Mouse (Mus musculus): ENCODE results near the gene Crybb2. TPM values are rescaled to one million over a fixed set of nuclear protein-coding genes. Genes with fewer than 3 reads are reported as not detected.
A peak's percentile ranks its signal among the peaks of the same experiment; 100 is the strongest.

The Crybb2 gene
- polyA plus RNA-seq, 1 experiment = 0.18 TPM

GRCm38 (mm10) chr5:113035094-113036047, 34.5 kb downstream of the Crybb2 start:
- Histone ChIP-seq H3K27ac (ENCODE audit: insufficient read depth, low read depth, low read length) (peak overlapping the region; percentile 64), H3K4me1 (ENCODE audit: control insufficient read depth, insufficient read depth, insufficient read length, low read length) (peaks cover 5% of the 10 kb centered on the region; the same call in 1 of the 2 replicates), H3K36me3 (ENCODE audit: control insufficient read depth, insufficient read depth, low read length) (no peaks in the 10 kb centered on the region), H3K4me3 (ENCODE audit: low read depth, low read length) (no peak overlapping the region), H3K27me3 (ENCODE audit: control insufficient read depth, insufficient read depth, low read length) (no peaks in the 10 kb centered on the region)
- WGBS = 34% methylated on average over 10 of the region's 10 CpGs
- TF ChIP-seq CTCF (IDR thresholded peaks at IDR 0.05; ENCODE audit: extremely low read depth, insufficient read length, insufficient replicate concordance, low read depth, low read length) = no peak
- TF ChIP-seq POLR2A (IDR thresholded peaks at IDR 0.05; ENCODE audit: low read depth, low read length) = no peak

GRCm38 (mm10) chr5:113031201-113031754, 38.6 kb downstream of the Crybb2 start:
- Histone ChIP-seq H3K27ac (ENCODE audit: insufficient read depth, low read depth, low read length) (no peak overlapping the region), H3K36me3 (ENCODE audit: control insufficient read depth, insufficient read depth, low read length) (no peaks in the 10 kb centered on the region), H3K4me3 (ENCODE audit: low read depth, low read length) (no peak overlapping the region), H3K4me1 (ENCODE audit: control insufficient read depth, insufficient read depth, insufficient read length, low read length) (peaks cover 5% of the 10 kb centered on the region; the same call in 1 of the 2 replicates), H3K27me3 (ENCODE audit: control insufficient read depth, insufficient read depth, low read length) (no peaks in the 10 kb centered on the region)
- 82% methylated on average over 15 of the region's 15 CpGs for WGBS
- no peak for TF ChIP-seq POLR2A (IDR thresholded peaks at IDR 0.05; ENCODE audit: low read depth, low read length)
- TF ChIP-seq CTCF (IDR thresholded peaks at IDR 0.05; ENCODE audit: extremely low read depth, insufficient read length, insufficient replicate concordance, low read depth, low read length) = no peak

GRCm38 (mm10) chr5:113030082-113030481, 39.8 kb downstream of the Crybb2 start:
- H3K27ac ChIP-seq (ENCODE audit: insufficient read depth, low read depth, low read length) = no peak overlapping the region
- no peak for TF ChIP-seq CTCF (IDR thresholded peaks at IDR 0.05; ENCODE audit: extremely low read depth, insufficient read length, insufficient replicate concordance, low read depth, low read length)
- no peak for TF ChIP-seq POLR2A (IDR thresholded peaks at IDR 0.05; ENCODE audit: low read depth, low read length)
- no peaks in the 10 kb centered on the region for H3K27me3 ChIP-seq (ENCODE audit: control insufficient read depth, insufficient read depth, low read length)
- H3K4me3 ChIP-seq (ENCODE audit: low read depth, low read length) = no peak overlapping the region
- 47% methylated on average over 3 of the region's 3 CpGs for WGBS
- no peaks in the 10 kb centered on the region for H3K36me3 ChIP-seq (ENCODE audit: control insufficient read depth, insufficient read depth, low read length)
- no peaks in the 10 kb centered on the region for H3K4me1 ChIP-seq (ENCODE audit: control insufficient read depth, insufficient read depth, insufficient read length, low read length)

- Histone ChIP-seq H3K27me3 (ENCODE audit: control insufficient read depth, insufficient read depth, low read length) (no peaks in the 10 kb centered on the region), H3K36me3 (ENCODE audit: control insufficient read depth, insufficient read depth, low read length) (no peaks in the 10 kb centered on the region), H3K27ac (ENCODE audit: insufficient read depth, low read depth, low read length) (no peak overlapping the region), H3K4me1 (ENCODE audit: control insufficient read depth, insufficient read depth, insufficient read length, low read length) (peaks cover 12% of the 10 kb centered on the region), H3K4me3 (ENCODE audit: low read depth, low read length) (no peak overlapping the region)
- TF ChIP-seq POLR2A (IDR thresholded peaks at IDR 0.05; ENCODE audit: low read depth, low read length) (no peak), CTCF (IDR thresholded peaks at IDR 0.05; ENCODE audit: extremely low read depth, insufficient read length, insufficient replicate concordance, low read depth, low read length) (no peak)
- 23% methylated on average over 5 of the region's 5 CpGs for WGBS
Observed at GRCm38 (mm10) chr5:113026706-113027105, 43.2 kb downstream of the Crybb2 start.

GRCm38 (mm10) chr5:113024154-113024764, 45.7 kb downstream of the Crybb2 start:
- Histone ChIP-seq H3K27ac (ENCODE audit: insufficient read depth, low read depth, low read length) (peak overlapping the region; percentile 32), H3K36me3 (ENCODE audit: control insufficient read depth, insufficient read depth, low read length) (no peaks in the 10 kb centered on the region), H3K4me3 (ENCODE audit: low read depth, low read length) (peak overlapping the region; percentile 48), H3K4me1 (ENCODE audit: control insufficient read depth, insufficient read depth, insufficient read length, low read length) (peaks cover 12% of the 10 kb centered on the region), H3K27me3 (ENCODE audit: control insufficient read depth, insufficient read depth, low read length) (no peaks in the 10 kb centered on the region)
- TF ChIP-seq POLR2A (IDR thresholded peaks at IDR 0.05; ENCODE audit: low read depth, low read length) = no peak
- TF ChIP-seq CTCF (IDR thresholded peaks at IDR 0.05; ENCODE audit: extremely low read depth, insufficient read length, insufficient replicate concordance, low read depth, low read length) = no peak
- 12% methylated on average over 18 of the region's 18 CpGs for WGBS

GRCm38 (mm10) chr5:113018190-113018589, 51.7 kb downstream of the Crybb2 start:
- Histone ChIP-seq H3K4me1 (ENCODE audit: control insufficient read depth, insufficient read depth, insufficient read length, low read length) (peaks cover 5% of the 10 kb centered on the region; the same call in 1 of the 2 replicates), H3K27ac (ENCODE audit: insufficient read depth, low read depth, low read length) (no peak overlapping the region), H3K27me3 (ENCODE audit: control insufficient read depth, insufficient read depth, low read length) (no peaks in the 10 kb centered on the region), H3K4me3 (ENCODE audit: low read depth, low read length) (no peak overlapping the region), H3K36me3 (ENCODE audit: control insufficient read depth, insufficient read depth, low read length) (no peaks in the 10 kb centered on the region)
- 81% methylated on average over 8 of the region's 8 CpGs for WGBS
- TF ChIP-seq CTCF (IDR thresholded peaks at IDR 0.05; ENCODE audit: extremely low read depth, insufficient read length, insufficient replicate concordance, low read depth, low read length) (no peak), POLR2A (IDR thresholded peaks at IDR 0.05; ENCODE audit: low read depth, low read length) (no peak)

GRCm38 (mm10) chr5:113017004-113017403, 52.9 kb downstream of the Crybb2 start:
- TF ChIP-seq CTCF (IDR thresholded peaks at IDR 0.05; ENCODE audit: extremely low read depth, insufficient read length, insufficient replicate concordance, low read depth, low read length) (no peak), POLR2A (IDR thresholded peaks at IDR 0.05; ENCODE audit: low read depth, low read length) (no peak)
- Histone ChIP-seq H3K36me3 (ENCODE audit: control insufficient read depth, insufficient read depth, low read length) (no peaks in the 10 kb centered on the region), H3K4me3 (ENCODE audit: low read depth, low read length) (no peak overlapping the region), H3K27ac (ENCODE audit: insufficient read depth, low read depth, low read length) (no peak overlapping the region), H3K4me1 (ENCODE audit: control insufficient read depth, insufficient read depth, insufficient read length, low read length) (peaks cover 2% of the 10 kb centered on the region; the same call in 1 of the 2 replicates), H3K27me3 (ENCODE audit: control insufficient read depth, insufficient read depth, low read length) (no peaks in the 10 kb centered on the region)
- WGBS = 34% methylated on average over 1 of the region's 1 CpGs
